Mouse (Mus musculus) c-Kit-positive CD71-negative TER-119-negative erythroid progenitor cells, embryonic 14.5 days (primary cell): Measurements from ENCODE around the gene Mapt.
A peak's percentile ranks its signal among the peaks of the same experiment; 100 is the strongest.
"Not testable (repeated sequence)": the region's sequence is repeated elsewhere in the genome, so short reads cannot be mapped to it uniquely, and the experiment has no call there.

Experiments used
- DNase-seq: peaks from one replicate; pipeline ENCODE4 v3.0.0-alpha.2; 2013; ENCODE audit warnings: low read depth

The Mapt gene

GRCm38 (mm10) chr11:104231041-104231911, at the start of gene Mapt:
Mapt (plus strand) TSS chr11:104231390.
- DNase-seq = peak; percentile 64

- no peak for DNase-seq
Measured at GRCm38 (mm10) chr11:104182141-104182540, 49.0 kb upstream of the Mapt start.

GRCm38 (mm10) chr11:104186135-104186836, 44.9 kb upstream of the Mapt start, which contains the start of gene Sppl2c:
Sppl2c (plus strand) TSS chr11:104186327.
- DNase-seq = no peak

- DNase-seq = no peak
Measured at GRCm38 (mm10) chr11:104186837-104187150, 44.4 kb upstream of the Mapt start.

GRCm38 (mm10) chr11:104187766-104188165, 43.4 kb upstream of the Mapt start:
- no peak for DNase-seq

GRCm38 (mm10) chr11:104190008-104190407, 41.2 kb upstream of the Mapt start:
- no peak for DNase-seq

- no peak for DNase-seq
Measured at GRCm38 (mm10) chr11:104195382-104195781, 35.8 kb upstream of the Mapt start.

- peak; percentile 83 for DNase-seq
Measured at GRCm38 (mm10) chr11:104195791-104196190, 35.4 kb upstream of the Mapt start.

- DNase-seq = peak; percentile 20
Measured at GRCm38 (mm10) chr11:104197861-104198260, 33.3 kb upstream of the Mapt start.

GRCm38 (mm10) chr11:104203271-104203670, 27.9 kb upstream of the Mapt start:
- no peak for DNase-seq

GRCm38 (mm10) chr11:104206573-104206972, 24.6 kb upstream of the Mapt start:
- DNase-seq = no peak

- no peak for DNase-seq
Measured at GRCm38 (mm10) chr11:104209041-104209440, 22.1 kb upstream of the Mapt start.

GRCm38 (mm10) chr11:104211251-104211650, 19.9 kb upstream of the Mapt start:
- no peak for DNase-seq

- not testable (repeated sequence) for DNase-seq
Measured at GRCm38 (mm10) chr11:104214128-104214527, 17.1 kb upstream of the Mapt start.

- no peak for DNase-seq
Measured at GRCm38 (mm10) chr11:104218075-104218474, 13.1 kb upstream of the Mapt start.

- DNase-seq = no peak
Measured at GRCm38 (mm10) chr11:104220291-104220690, 10.9 kb upstream of the Mapt start.

- no peak for DNase-seq
Measured at GRCm38 (mm10) chr11:104221751-104222150, 9.4 kb upstream of the Mapt start.

- no peak for DNase-seq
Measured at GRCm38 (mm10) chr11:104223301-104223700, 7.9 kb upstream of the Mapt start.

GRCm38 (mm10) chr11:104229391-104229790, 1.8 kb upstream of the Mapt start:
- DNase-seq = no peak

- DNase-seq = no peak
Measured at GRCm38 (mm10) chr11:104230066-104230778, 968 bp upstream of the Mapt start.

- DNase-seq = no peak
Measured at GRCm38 (mm10) chr11:104232141-104233061, 1.2 kb downstream of the Mapt start.

GRCm38 (mm10) chr11:104233101-104233500, 1.9 kb downstream of the Mapt start:
- no peak for DNase-seq
